Mouse (Mus musculus): Measurements from ENCODE around the gene 1700029F12Rik.

DNA sequence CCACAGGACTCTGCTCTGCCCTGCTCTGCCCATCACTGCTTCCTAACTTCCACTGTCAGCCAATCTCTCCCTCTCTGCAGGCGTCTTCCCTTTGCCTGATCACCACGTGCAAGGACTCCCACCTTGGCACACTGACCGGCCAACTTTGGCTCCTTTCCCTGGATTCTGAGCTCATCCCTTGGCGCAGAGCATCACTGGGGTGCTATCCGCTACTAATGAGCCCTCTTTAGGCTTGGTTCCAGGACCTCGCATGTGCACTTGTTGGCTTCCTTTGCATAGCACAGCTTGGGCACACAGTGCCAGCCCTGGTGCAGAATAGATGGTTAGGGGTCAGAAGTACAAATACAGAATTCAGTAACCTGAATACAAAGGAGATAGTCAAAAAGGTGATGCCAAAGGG is 17.0 kb upstream of the 1700029F12Rik start:
- TF ChIP-seq POLR2A (IDR thresholded peaks at IDR 0.05; ENCODE audit: low read depth, low read length) (no peak), CTCF (conservative IDR thresholded peaks at IDR 0.05; ENCODE audit: insufficient read depth, insufficient read length, low read depth, low read length) (no peak)
